Mouse (Mus musculus) neural tube, embryonic 15.5 days (tissue): Measurements from ENCODE around the gene Mllt3. TPM values are rescaled to one million over a fixed set of nuclear protein-coding genes. Genes with fewer than 3 reads are reported as not detected.

Experiments used
- ATAC-seq: fragments of 200-750 bp; cut with Nextera tagmentation; 2 replicates; pipeline ENCODE4 v1.8.0; 2017; ENCODE audit warnings: mild to moderate bottlenecking, moderate TSS enrichment, moderate library complexity; ENCODE audit not compliant: low FRiP score
- H3K27ac ChIP-seq: fragments of 300-500 bp; sonication (generic); replicated peaks from 2 replicates; pipeline ENCODE4 v1.5.1; 2015; ENCODE audit warnings: mild to moderate bottlenecking, inconsistent platforms
- H3K27me3 ChIP-seq: fragments of 300-500 bp; sonication (generic); replicated peaks from 2 replicates; pipeline ENCODE4 v1.6.1; 2015; ENCODE audit warnings: inconsistent platforms
- H3K36me3 ChIP-seq: fragments of 300-500 bp; sonication (generic); 2 replicates; pipeline ENCODE4 v1.6.1; 2015; ENCODE audit warnings: inconsistent platforms
- H3K4me1 ChIP-seq: fragments of 300-500 bp; sonication (generic); 2 replicates; pipeline ENCODE4 v1.6.1; 2015; ENCODE audit warnings: inconsistent platforms
- H3K4me2 ChIP-seq: fragments of 300-500 bp; sonication (generic); 2 replicates; pipeline ENCODE4 v1.6.1; 2015; ENCODE audit warnings: inconsistent platforms, mild to moderate bottlenecking, moderate library complexity
- H3K4me3 ChIP-seq: fragments of 300-500 bp; sonication (generic); replicated peaks from 2 replicates; pipeline ENCODE4 v1.5.1; 2015; ENCODE audit warnings: mild to moderate bottlenecking, inconsistent platforms
- H3K9ac ChIP-seq: fragments of 300-500 bp; sonication (generic); replicated peaks from 2 replicates; pipeline ENCODE4 v1.6.1; 2015; ENCODE audit warnings: mild to moderate bottlenecking, inconsistent platforms
- H3K9me3 ChIP-seq: fragments of 300-500 bp; sonication (generic); replicated peaks from 2 replicates; pipeline ENCODE4 v1.6.1; 2016; ENCODE audit warnings: inconsistent platforms
- WGBS: fragments of 180-500 bp; shearing (Covaris S2); methylation state at CpG from one replicate; pipeline ENCODE4 v1.1.7; 2015; ENCODE audit warnings: mixed read lengths; 5-methylcytosine and 5-hydroxymethylcytosine counted together
- polyA plus RNA-seq: library from polyadenylated mRNA; unstranded; fragments of >200 nt; fragmentation: Nextera tagmentation; extraction: Ambion mirVana; gene quantifications from 2 replicates; pipeline ENCODE4 v1.2.1, GENCODE M21; 2015

Mllt3 gene
- polyA plus RNA-seq, 1 experiment from 2014 or later, result 69.0 TPM

GRCm38 (mm10) chr4:87837471-87838361 is 195.4 kb downstream of the Mllt3 start:
- no peak overlapping the region for H3K4me2 ChIP-seq
- H3K4me1 ChIP-seq, result peaks cover 25% of the 10 kb centered on the region
- H3K27me3 ChIP-seq, result no peaks in the 10 kb centered on the region
- WGBS, result 97% methylated on average over 2 of the region's 2 CpGs
- peaks cover 4% of the 10 kb centered on the region; the same call in 1 of the 2 replicates for H3K36me3 ChIP-seq
- H3K9me3 ChIP-seq, result no peaks in the 10 kb centered on the region
- no peak overlapping the region for H3K4me3 ChIP-seq
- H3K27ac ChIP-seq, result no peak overlapping the region
- ATAC-seq, result no peak
- no peak overlapping the region for H3K9ac ChIP-seq

- H3K4me2 ChIP-seq, result no peak overlapping the region
- H3K27me3 ChIP-seq, result no peaks in the 10 kb centered on the region
- H3K4me3 ChIP-seq, result no peak overlapping the region
- ATAC-seq, result no peak
- peaks cover 4% of the 10 kb centered on the region; the same call in 1 of the 2 replicates for H3K36me3 ChIP-seq
- H3K4me1 ChIP-seq, result peaks cover 25% of the 10 kb centered on the region
- H3K9ac ChIP-seq, result no peak overlapping the region
- WGBS, result 60% methylated on average over 5 of the region's 5 CpGs
- H3K9me3 ChIP-seq, result no peaks in the 10 kb centered on the region
- no peak overlapping the region for H3K27ac ChIP-seq
Measured at GRCm38 (mm10) chr4:87836257-87836656, 196.9 kb downstream of the Mllt3 start.

GRCm38 (mm10) chr4:87835191-87835590 is 198.0 kb downstream of the Mllt3 start:
- ATAC-seq, result no peak
- Histone ChIP-seq H3K4me3 (no peak overlapping the region), H3K36me3 (peaks cover 4% of the 10 kb centered on the region; the same call in 1 of the 2 replicates), H3K27ac (no peak overlapping the region), H3K4me2 (no peak overlapping the region), H3K9ac (no peak overlapping the region), H3K27me3 (no peaks in the 10 kb centered on the region), H3K4me1 (peaks cover 25% of the 10 kb centered on the region), H3K9me3 (no peaks in the 10 kb centered on the region)
- 18% methylated on average over 6 of the region's 6 CpGs for WGBS

- WGBS, result 15% methylated on average over 2 of the region's 2 CpGs
- Histone ChIP-seq H3K27me3 (no peaks in the 10 kb centered on the region), H3K27ac (peak overlapping the region; percentile 46), H3K36me3 (peaks cover 2% of the 10 kb centered on the region; the same call in 1 of the 2 replicates), H3K4me3 (no peak overlapping the region), H3K9ac (no peak overlapping the region), H3K9me3 (no peaks in the 10 kb centered on the region), H3K4me1 (peaks cover 25% of the 10 kb centered on the region), H3K4me2 (no peak overlapping the region)
- peak; percentile 60; the same call in 1 of the 2 replicates for ATAC-seq
Measured at GRCm38 (mm10) chr4:87834310-87834709, 198.9 kb downstream of the Mllt3 start.

GRCm38 (mm10) chr4:87830794-87831306 is 202.3 kb downstream of the Mllt3 start:
- no peaks in the 10 kb centered on the region for H3K36me3 ChIP-seq
- H3K4me1 ChIP-seq, result peaks cover 19% of the 10 kb centered on the region
- no peak overlapping the region for H3K9ac ChIP-seq
- no peaks in the 10 kb centered on the region for H3K27me3 ChIP-seq
- no peak overlapping the region for H3K4me3 ChIP-seq
- no peak overlapping the region for H3K4me2 ChIP-seq
- no peak overlapping the region for H3K27ac ChIP-seq
- WGBS, result 94% methylated on average over 6 of the region's 6 CpGs
- no peak for ATAC-seq
- H3K9me3 ChIP-seq, result no peaks in the 10 kb centered on the region

- Histone ChIP-seq H3K4me3 (no peak overlapping the region), H3K36me3 (no peaks in the 10 kb centered on the region), H3K27me3 (no peaks in the 10 kb centered on the region), H3K27ac (no peak overlapping the region), H3K4me1 (peaks cover 10% of the 10 kb centered on the region), H3K9ac (no peak overlapping the region), H3K9me3 (no peaks in the 10 kb centered on the region), H3K4me2 (no peak overlapping the region)
- 92% methylated on average over 5 of the region's 5 CpGs for WGBS
- ATAC-seq, result no peak
Measured at GRCm38 (mm10) chr4:87829426-87830063, 203.6 kb downstream of the Mllt3 start.

GRCm38 (mm10) chr4:87826336-87826735 is 206.8 kb downstream of the Mllt3 start:
- Histone ChIP-seq H3K27ac (no peak overlapping the region), H3K4me3 (no peak overlapping the region), H3K9me3 (no peaks in the 10 kb centered on the region), H3K4me2 (no peak overlapping the region), H3K9ac (no peak overlapping the region), H3K36me3 (no peaks in the 10 kb centered on the region), H3K4me1 (no peaks in the 10 kb centered on the region), H3K27me3 (no peaks in the 10 kb centered on the region)
- 89% methylated on average over 5 of the region's 5 CpGs for WGBS
- ATAC-seq, result no peak

GRCm38 (mm10) chr4:87823623-87824022 is 209.5 kb downstream of the Mllt3 start:
- H3K4me2 ChIP-seq, result no peak overlapping the region
- no peak overlapping the region for H3K9ac ChIP-seq
- no peak overlapping the region for H3K27ac ChIP-seq
- 84% methylated on average over 3 of the region's 3 CpGs for whole genome bisulfite sequencing
- H3K4me3 ChIP-seq, result no peak overlapping the region
- ATAC-seq, result no peak
- no peaks in the 10 kb centered on the region for H3K9me3 ChIP-seq
- no peaks in the 10 kb centered on the region for H3K27me3 ChIP-seq
- no peaks in the 10 kb centered on the region for H3K36me3 ChIP-seq
- H3K4me1 ChIP-seq, result peaks cover 4% of the 10 kb centered on the region; the same call in 1 of the 2 replicates

GRCm38 (mm10) chr4:87823191-87823590 is 210.0 kb downstream of the Mllt3 start:
- Histone ChIP-seq H3K9me3 (no peaks in the 10 kb centered on the region), H3K27me3 (no peaks in the 10 kb centered on the region), H3K4me2 (no peak overlapping the region), H3K4me1 (peaks cover 4% of the 10 kb centered on the region; the same call in 1 of the 2 replicates), H3K36me3 (no peaks in the 10 kb centered on the region), H3K9ac (no peak overlapping the region), H3K27ac (no peak overlapping the region), H3K4me3 (no peak overlapping the region)
- no peak for ATAC-seq
- WGBS, result 72% methylated on average over 6 of the region's 6 CpGs

GRCm38 (mm10) chr4:87820911-87821310 is 212.3 kb downstream of the Mllt3 start:
- H3K27me3 ChIP-seq, result no peaks in the 10 kb centered on the region
- H3K9me3 ChIP-seq, result no peaks in the 10 kb centered on the region
- H3K4me2 ChIP-seq, result no peak overlapping the region
- H3K4me1 ChIP-seq, result peaks cover 4% of the 10 kb centered on the region; the same call in 1 of the 2 replicates
- no peak overlapping the region for H3K4me3 ChIP-seq
- no peaks in the 10 kb centered on the region for H3K36me3 ChIP-seq
- ATAC-seq, result no peak
- H3K27ac ChIP-seq, result no peak overlapping the region
- H3K9ac ChIP-seq, result no peak overlapping the region
- 89% methylated on average over 3 of the region's 3 CpGs for whole genome bisulfite sequencing

GRCm38 (mm10) chr4:87819182-87819581 is 214.0 kb downstream of the Mllt3 start:
- H3K27me3 ChIP-seq, result no peaks in the 10 kb centered on the region
- H3K4me2 ChIP-seq, result no peak overlapping the region
- no peak overlapping the region for H3K27ac ChIP-seq
- H3K4me1 ChIP-seq, result peaks cover 4% of the 10 kb centered on the region; the same call in 1 of the 2 replicates
- H3K36me3 ChIP-seq, result no peaks in the 10 kb centered on the region
- 40% methylated on average over 9 of the region's 9 CpGs for WGBS
- no peaks in the 10 kb centered on the region for H3K9me3 ChIP-seq
- H3K9ac ChIP-seq, result no peak overlapping the region
- no peak overlapping the region for H3K4me3 ChIP-seq
- ATAC-seq, result no peak
